Mouse (Mus musculus): ENCODE results near the gene Pik3cd. TPM values are rescaled to one million over a fixed set of nuclear protein-coding genes. Genes with fewer than 3 reads are reported as not detected.

Pik3cd gene
- polyA plus RNA-seq, 1 experiment from 2014 or later: 14.2 TPM

DNA sequence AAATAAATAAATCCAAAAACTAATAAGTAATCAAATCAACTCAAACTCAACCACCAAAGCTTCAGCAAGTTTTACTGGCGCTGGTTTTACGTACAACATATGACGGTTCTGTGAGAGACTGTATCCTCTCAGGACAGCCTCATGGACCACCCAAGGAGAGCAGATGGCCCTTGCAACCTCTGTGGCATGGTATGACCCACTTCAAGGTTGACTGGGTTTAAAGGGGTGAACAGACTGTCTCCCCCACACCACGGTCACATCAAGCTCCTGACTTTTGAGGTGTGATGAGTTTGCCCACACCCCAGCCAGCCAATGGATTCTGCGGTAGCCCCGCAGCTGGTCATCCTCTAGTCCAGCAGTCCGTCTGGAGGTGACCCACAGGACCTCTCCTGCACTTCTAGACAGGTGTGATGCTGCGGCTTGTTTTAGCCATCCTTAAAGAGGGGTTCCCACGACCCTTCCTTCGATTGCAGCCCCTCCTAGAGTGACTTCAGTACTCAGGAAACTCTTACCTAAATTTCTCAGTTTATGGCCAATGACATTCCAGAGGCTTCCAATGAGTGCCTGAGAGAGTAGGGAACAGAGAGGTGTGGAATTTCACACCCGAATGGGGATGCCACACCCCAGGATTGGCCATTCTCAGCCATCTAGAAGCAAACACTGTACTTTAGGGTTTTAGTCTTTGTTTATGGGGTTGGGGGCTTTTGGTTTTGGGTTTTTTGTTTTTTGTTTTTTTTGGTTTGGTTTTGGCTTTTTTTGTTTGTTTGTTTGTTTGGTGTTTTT is 17.3 kb downstream of the Pik3cd start:
- Histone ChIP-seq H3K4me3 (replicated peaks; ENCODE audit: low read depth, low read length) (no peak overlapping the region), H3K27ac (replicated peaks; ENCODE audit: low read depth, low read length) (no peak overlapping the region), H3K4me2 (ENCODE audit: low read length) (no peak overlapping the region), H3K9ac (replicated peaks; ENCODE audit: low read length) (no peak overlapping the region), H3K4me1 (ENCODE audit: control insufficient read depth, insufficient read depth, low read length) (no peaks in the 10 kb centered on the region), H3K9me3 (ENCODE audit: control insufficient read depth, low read length) (no peaks in the 10 kb centered on the region), H3K27me3 (ENCODE audit: control insufficient read depth, insufficient read depth, low read length) (no peaks in the 10 kb centered on the region), H3K36me3 (ENCODE audit: control insufficient read depth, insufficient read depth, low read length) (no peaks in the 10 kb centered on the region)
- no peak for DNase-seq
- ATAC-seq (ENCODE audit: low FRiP score, low TSS enrichment): no peak
- 84% methylated on average over 11 of the region's 11 CpGs for WGBS

DNA sequence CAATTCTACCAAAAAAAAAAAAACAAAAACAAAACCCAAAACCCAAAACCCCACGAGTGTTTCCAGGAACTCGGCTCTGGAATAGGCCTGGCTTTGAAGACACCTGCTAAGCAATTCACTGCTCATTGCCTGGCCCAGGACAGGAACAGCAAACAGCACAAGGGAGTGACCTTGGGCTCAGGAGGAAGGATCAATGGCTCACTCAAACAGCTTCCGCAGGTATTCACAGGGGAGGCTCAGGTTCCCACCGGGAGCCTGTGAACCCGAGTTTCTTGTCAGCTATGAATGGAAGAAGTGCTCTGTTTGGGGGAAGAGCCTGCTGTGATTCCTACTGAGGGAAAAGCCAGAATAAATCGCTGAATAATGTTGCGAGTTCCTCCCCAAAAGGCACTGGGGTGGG is 18.5 kb downstream of the Pik3cd start:
- Histone ChIP-seq H3K27me3 (ENCODE audit: control insufficient read depth, insufficient read depth, low read length) (no peaks in the 10 kb centered on the region), H3K4me2 (ENCODE audit: low read length) (no peak overlapping the region), H3K4me1 (ENCODE audit: control insufficient read depth, insufficient read depth, low read length) (no peaks in the 10 kb centered on the region), H3K9ac (replicated peaks; ENCODE audit: low read length) (no peak overlapping the region), H3K36me3 (ENCODE audit: control insufficient read depth, insufficient read depth, low read length) (no peaks in the 10 kb centered on the region), H3K27ac (replicated peaks; ENCODE audit: low read depth, low read length) (no peak overlapping the region), H3K4me3 (replicated peaks; ENCODE audit: low read depth, low read length) (no peak overlapping the region), H3K9me3 (ENCODE audit: control insufficient read depth, low read length) (no peaks in the 10 kb centered on the region)
- ATAC-seq (ENCODE audit: low FRiP score, low TSS enrichment) (no peak), DNase-seq (no peak)
- WGBS: 18% methylated on average over 7 of the region's 7 CpGs

DNA sequence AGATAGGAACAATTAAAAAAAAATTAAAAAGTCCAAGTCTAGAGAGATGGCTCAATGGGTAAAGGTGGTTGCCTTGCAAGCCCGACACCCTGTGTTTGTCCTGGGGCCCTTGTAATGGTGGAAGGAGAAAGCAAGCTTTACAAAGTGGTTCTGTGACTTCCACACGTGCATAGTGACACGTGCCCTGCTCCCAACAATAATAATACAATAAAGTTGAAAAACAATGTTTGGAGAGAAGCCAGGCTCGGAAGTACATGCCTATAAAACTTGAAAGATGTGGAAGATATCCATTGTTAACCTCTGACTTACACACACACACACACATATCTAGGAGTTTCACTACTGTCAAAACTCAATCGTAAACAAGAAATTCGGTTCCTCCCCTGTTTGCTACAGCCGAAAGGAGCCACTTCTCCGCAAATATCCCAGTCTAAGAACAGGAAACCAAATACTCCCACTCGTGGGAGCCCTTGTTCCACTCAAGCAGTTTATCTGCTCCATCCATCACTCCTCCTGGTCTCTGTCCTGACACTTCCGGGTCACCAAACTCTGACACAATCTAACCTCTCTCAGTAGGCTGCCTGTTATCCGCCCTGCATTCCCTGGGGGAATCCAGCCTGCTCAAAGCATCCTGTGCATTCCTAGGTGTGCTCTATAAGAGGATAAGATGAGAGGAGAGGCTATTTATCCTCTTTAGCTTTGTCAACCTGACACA is 23.2 kb downstream of the Pik3cd start:
- Histone ChIP-seq H3K27me3 (ENCODE audit: control insufficient read depth, insufficient read depth, low read length) (no peaks in the 10 kb centered on the region; the same call in 1 of the 2 replicates), H3K4me3 (replicated peaks; ENCODE audit: low read depth, low read length) (no peak overlapping the region), H3K9ac (replicated peaks; ENCODE audit: low read length) (no peak overlapping the region), H3K36me3 (ENCODE audit: control insufficient read depth, insufficient read depth, low read length) (no peaks in the 10 kb centered on the region), H3K27ac (replicated peaks; ENCODE audit: low read depth, low read length) (no peak overlapping the region), H3K9me3 (ENCODE audit: control insufficient read depth, low read length) (no peaks in the 10 kb centered on the region), H3K4me1 (ENCODE audit: control insufficient read depth, insufficient read depth, low read length) (0 out of 2 replicates have a peak, but pooled peaks cover 3% of the 10 kb centered on the region), H3K4me2 (ENCODE audit: low read length) (no peak overlapping the region)
- no peak for DNase-seq
- ATAC-seq (ENCODE audit: low FRiP score, low TSS enrichment): no peak
- 81% methylated on average over 11 of the region's 11 CpGs for WGBS

DNA sequence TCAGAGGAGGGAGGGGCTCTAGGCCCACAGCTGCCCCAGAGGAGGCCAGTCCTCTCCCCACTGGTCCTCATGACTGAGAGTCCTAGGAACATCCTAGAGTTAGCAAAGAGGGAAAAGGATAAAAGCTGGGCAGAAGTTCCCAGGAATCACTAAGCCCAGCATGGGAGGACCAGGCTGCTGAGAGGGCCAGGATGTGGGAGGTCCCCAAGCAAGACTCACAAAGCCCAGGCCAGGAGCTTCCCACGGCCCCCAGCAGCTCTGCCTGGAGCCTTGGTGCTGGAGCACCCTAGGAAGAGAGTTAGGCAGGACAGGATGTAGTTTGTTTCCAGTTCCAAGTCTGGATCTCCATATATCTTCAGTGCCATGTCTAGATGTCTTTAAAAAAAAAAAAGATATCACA is 24.4 kb downstream of the Pik3cd start:
- H3K27me3 ChIP-seq (ENCODE audit: control insufficient read depth, insufficient read depth, low read length): no peaks in the 10 kb centered on the region; the same call in 1 of the 2 replicates
- no peak for ATAC-seq (ENCODE audit: low FRiP score, low TSS enrichment)
- H3K27ac ChIP-seq (replicated peaks; ENCODE audit: low read depth, low read length): no peak overlapping the region
- WGBS: 59% methylated on average over 1 of the region's 1 CpGs
- DNase-seq: no peak
- peaks cover 3% of the 10 kb centered on the region; the same call in 1 of the 2 replicates for H3K36me3 ChIP-seq (ENCODE audit: control insufficient read depth, insufficient read depth, low read length)
- no peak overlapping the region for H3K9ac ChIP-seq (replicated peaks; ENCODE audit: low read length)
- H3K9me3 ChIP-seq (ENCODE audit: control insufficient read depth, low read length): no peaks in the 10 kb centered on the region
- 0 out of 2 replicates have a peak, but pooled peaks cover 3% of the 10 kb centered on the region for H3K4me1 ChIP-seq (ENCODE audit: control insufficient read depth, insufficient read depth, low read length)
- H3K4me3 ChIP-seq (replicated peaks; ENCODE audit: low read depth, low read length): no peak overlapping the region
- H3K4me2 ChIP-seq (ENCODE audit: low read length): no peak overlapping the region

DNA sequence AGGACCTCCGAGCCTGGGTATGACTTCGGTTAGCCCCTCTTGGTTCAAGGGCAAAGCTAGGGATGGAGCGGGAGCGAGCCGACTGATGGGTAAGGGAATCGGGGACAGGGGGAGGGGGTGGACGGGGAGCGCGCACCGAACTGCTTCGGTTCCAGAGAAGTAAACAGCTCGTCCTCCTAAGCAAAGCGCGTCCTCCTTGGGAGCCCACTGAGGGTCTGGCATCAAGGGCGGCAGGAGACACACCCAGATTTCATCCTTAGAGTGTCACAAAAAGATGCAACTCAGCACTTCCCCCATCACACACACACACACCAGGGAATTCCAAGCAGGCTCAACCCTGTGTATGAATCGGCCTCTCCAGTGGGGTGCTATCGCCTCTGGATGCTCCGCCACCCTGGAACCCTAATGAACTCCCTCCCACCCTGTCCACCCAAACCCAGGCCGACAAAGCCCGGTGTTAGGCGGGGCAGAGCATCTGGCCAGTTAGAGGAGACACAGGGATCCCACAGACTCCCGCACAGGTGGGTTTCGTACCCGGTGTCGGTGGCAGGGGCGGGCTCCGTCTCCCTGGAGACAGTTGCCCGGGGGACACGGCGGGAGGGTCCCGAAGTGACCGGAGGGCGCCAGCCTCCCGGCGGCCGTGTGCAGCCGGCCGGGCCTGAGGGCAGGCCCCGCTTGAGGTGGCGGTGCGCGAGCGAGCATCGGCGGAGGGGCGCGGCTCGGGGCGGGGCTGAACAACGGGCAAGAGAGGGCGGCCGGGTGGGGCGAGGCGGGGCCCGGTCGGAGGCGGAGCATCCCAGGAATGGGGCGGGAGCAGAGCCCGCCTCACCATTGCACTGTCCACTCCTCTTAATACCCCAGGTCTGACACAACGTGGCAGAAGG is 26.8 kb downstream of the Pik3cd start:
- peak overlapping the region; percentile 78 for H3K9ac ChIP-seq (replicated peaks; ENCODE audit: low read length)
- 1% methylated on average over 59 of the region's 60 CpGs for WGBS
- H3K4me1 ChIP-seq (ENCODE audit: control insufficient read depth, insufficient read depth, low read length): 0 out of 2 replicates have a peak, but pooled peaks cover 3% of the 10 kb centered on the region
- peaks cover 3% of the 10 kb centered on the region; the same call in 1 of the 2 replicates for H3K9me3 ChIP-seq (ENCODE audit: control insufficient read depth, low read length)
- peak; percentile 85 for DNase-seq
- H3K36me3 ChIP-seq (ENCODE audit: control insufficient read depth, insufficient read depth, low read length): peaks cover 4% of the 10 kb centered on the region; the same call in 1 of the 2 replicates
- no peaks in the 10 kb centered on the region; the same call in 1 of the 2 replicates for H3K27me3 ChIP-seq (ENCODE audit: control insufficient read depth, insufficient read depth, low read length)
- peak overlapping the region; percentile 72 for H3K4me3 ChIP-seq (replicated peaks; ENCODE audit: low read depth, low read length)
- peak overlapping the region; percentile 79 for H3K27ac ChIP-seq (replicated peaks; ENCODE audit: low read depth, low read length)
- peak overlapping the region; percentile 86 for H3K4me2 ChIP-seq (ENCODE audit: low read length)
- peak; percentile 90 for ATAC-seq (ENCODE audit: low FRiP score, low TSS enrichment)

DNA sequence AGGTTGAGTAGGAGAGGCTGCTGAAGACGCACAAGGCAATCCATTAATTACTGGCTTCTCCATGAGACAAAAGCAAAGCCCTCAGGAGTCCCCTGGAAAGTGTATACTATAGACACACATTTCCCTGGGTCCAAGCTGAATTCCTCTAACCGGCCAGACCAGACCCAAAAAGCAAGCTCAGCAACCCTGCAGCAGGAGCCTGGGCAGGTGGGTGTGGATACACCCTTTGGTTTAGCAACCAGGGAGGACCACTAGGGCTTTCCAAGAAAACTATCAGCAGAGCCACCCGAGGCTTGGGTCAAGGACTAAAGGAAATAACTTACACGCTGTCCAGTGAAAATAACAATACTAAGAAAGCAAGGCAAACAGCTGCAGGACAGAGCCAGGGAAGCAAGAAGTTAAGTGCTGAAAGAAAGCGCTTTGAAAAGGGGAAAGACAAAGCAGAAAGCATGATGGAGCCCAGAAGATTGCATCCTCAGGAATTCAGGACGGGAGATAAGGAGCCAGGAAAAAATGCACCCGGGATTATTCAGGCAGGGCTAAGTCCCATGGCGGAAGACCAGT is 27.5 kb downstream of the Pik3cd start:
- peak overlapping the region; percentile 79 for H3K27ac ChIP-seq (replicated peaks; ENCODE audit: low read depth, low read length)
- H3K9ac ChIP-seq (replicated peaks; ENCODE audit: low read length): peak overlapping the region; percentile 78
- H3K4me2 ChIP-seq (ENCODE audit: low read length): peak overlapping the region; percentile 86
- peaks cover 3% of the 10 kb centered on the region; the same call in 1 of the 2 replicates for H3K9me3 ChIP-seq (ENCODE audit: control insufficient read depth, low read length)
- H3K27me3 ChIP-seq (ENCODE audit: control insufficient read depth, insufficient read depth, low read length): no peaks in the 10 kb centered on the region; the same call in 1 of the 2 replicates
- peak overlapping the region; percentile 72 for H3K4me3 ChIP-seq (replicated peaks; ENCODE audit: low read depth, low read length)
- H3K36me3 ChIP-seq (ENCODE audit: control insufficient read depth, insufficient read depth, low read length): peaks cover 5% of the 10 kb centered on the region; the same call in 1 of the 2 replicates
- ATAC-seq (ENCODE audit: low FRiP score, low TSS enrichment): no peak
- peak; percentile 38 for DNase-seq
- 0 out of 2 replicates have a peak, but pooled peaks cover 3% of the 10 kb centered on the region for H3K4me1 ChIP-seq (ENCODE audit: control insufficient read depth, insufficient read depth, low read length)
- WGBS: 10% methylated on average over 8 of the region's 8 CpGs

DNA sequence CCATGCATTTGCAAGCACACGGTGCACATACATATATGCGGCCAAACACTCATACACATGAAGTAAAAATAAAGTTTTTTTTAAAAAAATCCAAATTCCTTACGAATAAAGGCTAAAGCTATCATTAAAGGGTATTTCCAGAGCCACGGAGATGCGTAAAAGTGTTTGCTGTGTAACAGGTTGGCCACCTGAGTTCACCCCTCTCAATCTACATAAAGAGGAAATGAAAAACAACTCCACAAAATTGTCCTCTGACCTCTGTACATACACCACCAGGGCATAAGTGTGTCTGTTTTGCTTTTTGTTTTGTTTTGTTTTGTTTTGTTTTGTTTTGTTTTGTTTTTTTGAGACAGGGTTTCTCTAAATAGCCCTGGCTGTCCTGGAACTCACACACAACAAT is 29.6 kb downstream of the Pik3cd start:
- Histone ChIP-seq H3K36me3 (ENCODE audit: control insufficient read depth, insufficient read depth, low read length) (peaks cover 5% of the 10 kb centered on the region; the same call in 1 of the 2 replicates), H3K27me3 (ENCODE audit: control insufficient read depth, insufficient read depth, low read length) (no peaks in the 10 kb centered on the region; the same call in 1 of the 2 replicates), H3K4me3 (replicated peaks; ENCODE audit: low read depth, low read length) (no peak overlapping the region), H3K4me2 (ENCODE audit: low read length) (no peak overlapping the region), H3K4me1 (ENCODE audit: control insufficient read depth, insufficient read depth, low read length) (0 out of 2 replicates have a peak, but pooled peaks cover 3% of the 10 kb centered on the region), H3K9ac (replicated peaks; ENCODE audit: low read length) (no peak overlapping the region), H3K27ac (replicated peaks; ENCODE audit: low read depth, low read length) (no peak overlapping the region), H3K9me3 (ENCODE audit: control insufficient read depth, low read length) (peaks cover 3% of the 10 kb centered on the region; the same call in 1 of the 2 replicates)
- DNase-seq (no peak), ATAC-seq (ENCODE audit: low FRiP score, low TSS enrichment) (no peak)
- WGBS: 95% methylated on average over 5 of the region's 5 CpGs

DNA sequence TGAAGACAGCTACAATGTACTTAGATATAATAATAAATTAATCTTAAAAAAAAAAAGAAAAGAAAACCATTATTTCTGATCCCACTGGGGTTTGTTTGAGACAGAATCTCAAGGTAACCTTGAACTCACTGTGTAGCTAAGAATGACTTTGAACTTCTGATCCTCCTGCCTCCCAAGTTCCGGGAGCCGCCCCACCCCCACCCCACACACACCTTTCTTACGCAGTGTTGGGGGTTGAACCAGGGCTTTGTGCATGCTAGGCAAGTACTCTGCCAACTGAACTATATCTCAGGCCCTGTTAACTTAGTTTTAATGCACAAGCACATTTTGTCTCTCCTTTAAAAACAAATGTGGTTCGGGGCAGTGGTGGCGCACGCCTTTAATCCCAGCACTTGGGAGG is 31.2 kb downstream of the Pik3cd start:
- H3K4me1 ChIP-seq (ENCODE audit: control insufficient read depth, insufficient read depth, low read length): 0 out of 2 replicates have a peak, but pooled peaks cover 3% of the 10 kb centered on the region
- H3K27ac ChIP-seq (replicated peaks; ENCODE audit: low read depth, low read length): no peak overlapping the region
- ATAC-seq (ENCODE audit: low FRiP score, low TSS enrichment) (no peak), DNase-seq (no peak)
- H3K36me3 ChIP-seq (ENCODE audit: control insufficient read depth, insufficient read depth, low read length): peaks cover 5% of the 10 kb centered on the region; the same call in 1 of the 2 replicates
- H3K9me3 ChIP-seq (ENCODE audit: control insufficient read depth, low read length): peaks cover 3% of the 10 kb centered on the region; the same call in 1 of the 2 replicates
- no peaks in the 10 kb centered on the region; the same call in 1 of the 2 replicates for H3K27me3 ChIP-seq (ENCODE audit: control insufficient read depth, insufficient read depth, low read length)
- no peak overlapping the region for H3K9ac ChIP-seq (replicated peaks; ENCODE audit: low read length)
- no peak overlapping the region for H3K4me2 ChIP-seq (ENCODE audit: low read length)
- 94% methylated on average over 6 of the region's 6 CpGs for WGBS
- no peak overlapping the region for H3K4me3 ChIP-seq (replicated peaks; ENCODE audit: low read depth, low read length)
